Mouse (Mus musculus) heart, postnatal 0 days (tissue): ENCODE measurements around the gene Acvr2a.

Source experiments
- CTCF ChIP-seq: IDR thresholded peaks from 2 replicates; pipeline ENCODE4 v1.5.1; 2016; ENCODE audit warnings: antibody characterized with exemption, control low read depth, low read depth
- EP300 ChIP-seq: IDR thresholded peaks from 2 replicates; pipeline ENCODE4 v1.6.1; 2016; ENCODE audit warnings: antibody characterized with exemption, low read depth

DNA sequence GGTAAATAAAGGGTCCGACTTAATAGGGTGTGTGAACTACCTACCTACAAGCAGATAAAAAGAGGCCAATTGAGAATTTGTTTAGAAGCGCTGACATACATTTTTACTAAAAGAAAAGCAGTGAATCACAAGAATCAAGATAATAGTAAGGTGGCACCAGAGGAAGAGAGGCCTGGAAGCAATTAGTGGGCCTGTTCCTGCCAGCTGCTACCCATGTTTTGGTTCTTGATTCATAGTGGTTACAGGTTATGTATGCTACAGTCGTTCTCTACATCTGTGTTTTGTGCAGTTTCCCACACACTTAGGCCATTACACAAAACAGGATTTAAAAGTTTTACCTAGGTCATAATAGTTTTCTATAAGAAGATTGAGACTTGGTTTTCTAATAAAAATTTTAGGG lies 133.9 kb downstream of the Acvr2a start:
- TF ChIP-seq CTCF (no peak), EP300 (no peak)
